Mouse (Mus musculus) heart, embryonic 14.5 days (tissue): ENCODE measurements at regions not wholly inside any gene's neighbourhood (a gene's known extent, or its start where the extent isn't known, plus 50 kb on each side); places are given as distances from the start of the nearest gene placed in this dataset.
A peak's percentile ranks its signal among the peaks of the same experiment; 100 is the strongest.

ENCODE experiments used
- ATAC-seq: fragments of 200-750 bp; cut with Nextera tagmentation; 2 replicates; pipeline ENCODE4 v1.8.0; 2017; ENCODE audit warnings: low read depth, moderate TSS enrichment; ENCODE audit not compliant: insufficient number of reproducible peaks, insufficient read depth, low FRiP score
- H3K27ac ChIP-seq, 2 experiments: fragments of 200-500 bp in 1 of 2; fragments of 300-500 bp in 1 of 2; sonication (generic) in 1 of 2; replicated peaks in 1 of 2; 2 replicates each; pipeline ENCODE4 v1.5.1; 2012 to 2014; ENCODE audit warnings: low read depth in 2 of 2, low read length in 2 of 2, control low read depth in 1 of 2, mild to moderate bottlenecking in 1 of 2, mixed read lengths in 1 of 2; ENCODE audit not compliant: control insufficient read depth in 1 of 2, insufficient read depth in 1 of 2
- H3K27me3 ChIP-seq: fragments of 300-500 bp; sonication (generic); 2 replicates; pipeline ENCODE4 v1.6.1; 2014; ENCODE audit warnings: mild to moderate bottlenecking, low read length, control low read depth; ENCODE audit not compliant: control insufficient read depth, insufficient read depth
- H3K36me3 ChIP-seq: fragments of 300-500 bp; sonication (generic); 2 replicates; pipeline ENCODE4 v1.6.1; 2014; ENCODE audit warnings: mild to moderate bottlenecking, control low read depth, low read length, mixed read lengths; ENCODE audit not compliant: control insufficient read depth, insufficient read depth
- H3K4me1 ChIP-seq, 2 experiments: fragments of 200-500 bp in 1 of 2; fragments of 300-500 bp in 1 of 2; sonication (generic) in 1 of 2; 2 replicates each; pipeline ENCODE4 v1.6.1; 2012 to 2014; ENCODE audit warnings: low read length in 2 of 2, control low read depth in 1 of 2, mixed read lengths in 1 of 2; ENCODE audit not compliant: control insufficient read depth in 2 of 2, insufficient read depth in 2 of 2
- H3K4me2 ChIP-seq: fragments of 300-500 bp; sonication (generic); 2 replicates; pipeline ENCODE4 v1.6.1; 2014; ENCODE audit warnings: mild to moderate bottlenecking, low read length
- H3K4me3 ChIP-seq, 2 experiments: fragments of 200-500 bp in 1 of 2; fragments of 300-500 bp in 1 of 2; sonication (generic) in 1 of 2; 2 replicates each; pipeline ENCODE4 v1.5.1; 2012 to 2014; ENCODE audit warnings: low read length in 2 of 2, mild to moderate bottlenecking in 2 of 2, control low read depth in 1 of 2, low read depth in 1 of 2, moderate library complexity in 1 of 2; ENCODE audit not compliant: control insufficient read depth in 1 of 2, insufficient read depth in 1 of 2
- H3K9ac ChIP-seq: fragments of 300-500 bp; sonication (generic); 2 replicates; pipeline ENCODE4 v1.6.1; 2014; ENCODE audit warnings: mild to moderate bottlenecking, low read length
- H3K9me3 ChIP-seq: fragments of 300-500 bp; sonication (generic); 2 replicates; pipeline ENCODE4 v1.6.1; 2016; ENCODE audit warnings: low read length, control low read depth; ENCODE audit not compliant: control insufficient read depth
- WGBS: fragments of 180-500 bp; shearing (Covaris S2); extraction: QIAGEN DNeasy Blood & Tissue Kit; methylation state at CpG from one replicate; pipeline ENCODE4 v1.1.7; 2014; 5-methylcytosine and 5-hydroxymethylcytosine counted together

DNA sequence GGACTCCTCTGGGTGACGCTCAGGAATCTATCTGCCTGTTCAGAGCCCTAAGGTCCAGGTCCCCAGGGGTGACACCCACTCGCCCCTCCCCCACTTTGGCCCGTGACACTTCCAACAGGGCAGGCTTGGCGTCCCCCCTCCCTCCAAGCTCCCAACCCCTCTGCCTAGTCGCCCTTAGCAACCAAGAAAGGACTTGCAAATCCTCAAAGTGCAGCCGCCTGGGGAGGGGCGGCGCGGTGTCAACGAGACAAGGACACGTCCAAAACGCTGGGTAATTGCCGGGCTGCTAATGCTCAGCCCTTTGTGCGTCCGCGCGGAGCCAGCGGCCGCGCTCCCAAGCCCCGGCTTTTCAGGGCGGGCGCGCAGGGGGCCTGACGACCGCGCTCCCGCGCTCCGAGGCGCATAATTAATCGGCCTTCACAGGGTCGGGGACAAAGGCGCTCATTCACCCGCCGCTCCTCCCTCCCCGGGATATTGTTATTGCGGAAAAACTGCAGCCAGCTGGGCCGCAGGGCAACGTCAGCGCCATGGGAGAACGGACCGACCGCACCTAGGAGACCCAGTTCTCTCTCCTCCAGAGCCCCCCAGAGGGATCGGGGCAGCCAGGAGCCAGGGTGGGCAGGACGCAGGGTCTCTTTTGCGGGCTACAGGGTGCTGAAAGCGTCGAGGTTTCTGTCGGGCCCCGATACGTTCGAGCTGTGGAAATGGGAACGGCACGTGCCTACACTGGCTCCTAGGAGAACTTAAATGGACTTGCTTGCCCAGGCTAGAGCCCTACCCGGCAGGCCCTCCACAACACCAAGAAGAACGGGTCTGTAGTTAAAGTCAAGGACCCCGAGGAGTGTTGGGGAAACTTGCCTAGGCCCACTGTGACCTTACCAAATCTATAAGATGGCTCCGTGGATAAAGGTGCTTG, 91.1 kb downstream of the Zfp36l2 start:
- Histone ChIP-seq H3K36me3 (no peaks in the 10 kb centered on the region), H3K27me3 (no peaks in the 10 kb centered on the region), H3K4me3 (peak overlapping the region; percentile 38 to 43), H3K9ac (peak overlapping the region; percentile 76), H3K9me3 (no peaks in the 10 kb centered on the region), H3K27ac (no peak overlapping the region; a peak in 1 of 4 replicates), H3K4me1 (peaks cover 19 to 21% of the 10 kb centered on the region in 2 experiments), H3K4me2 (peak overlapping the region; percentile 90)
- 0 out of 2 replicates have a peak, but pooled peaks have one; percentile 42 for ATAC-seq
- 6% methylated on average over 59 of the region's 59 CpGs for WGBS

DNA sequence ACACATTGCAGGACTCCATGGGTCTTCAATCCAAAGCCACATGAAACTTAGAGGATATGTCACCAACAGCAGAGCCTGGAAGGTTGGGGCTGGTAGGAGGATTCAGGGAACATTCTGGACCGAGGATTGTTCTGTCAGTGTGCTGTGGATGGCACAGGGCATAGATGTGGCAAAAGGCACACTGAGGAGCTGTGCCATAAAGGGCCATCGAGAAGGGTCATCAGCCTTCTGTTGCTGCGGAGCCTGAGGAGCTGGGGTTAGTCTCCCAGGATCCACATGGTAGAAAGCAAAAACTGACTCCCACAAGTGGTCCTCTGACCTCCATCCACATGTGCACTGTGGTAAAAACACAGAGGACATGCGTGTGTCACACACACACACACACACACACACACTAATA, 91.9 kb downstream of the Zfp36l2 start:
- H3K4me1 ChIP-seq = peaks cover 19 to 20% of the 10 kb centered on the region in 2 experiments
- 61% methylated on average over 4 of the region's 4 CpGs for WGBS
- H3K9ac ChIP-seq = no peak overlapping the region
- H3K4me3 ChIP-seq = no peak overlapping the region
- 0 out of 4 replicates have a peak overlapping the region, but pooled peaks of 1 of the 2 experiments have one; percentile 9 for H3K27ac ChIP-seq
- H3K9me3 ChIP-seq = no peaks in the 10 kb centered on the region
- no peaks in the 10 kb centered on the region for H3K36me3 ChIP-seq
- ATAC-seq = no peak
- no peaks in the 10 kb centered on the region for H3K27me3 ChIP-seq
- peak overlapping the region; percentile 90 for H3K4me2 ChIP-seq

DNA sequence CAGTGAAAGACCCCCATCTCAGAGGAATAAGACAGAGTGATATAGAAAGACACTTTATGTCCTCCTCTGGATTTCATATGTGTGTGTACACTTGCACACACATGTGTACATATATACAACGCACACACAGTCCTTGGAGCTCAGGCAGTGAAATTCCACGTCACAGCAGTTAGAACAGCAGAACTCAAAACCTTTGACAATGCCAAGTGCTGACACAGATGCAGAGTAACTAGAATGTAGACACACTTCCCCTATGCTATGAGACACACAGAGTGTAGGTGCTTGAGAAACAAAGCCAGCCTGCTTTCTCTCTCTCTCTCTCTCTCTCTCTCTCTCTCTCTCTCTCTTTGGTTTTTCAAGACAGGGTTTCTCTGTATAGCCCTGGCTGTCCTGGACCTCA, 92.7 kb downstream of the Zfp36l2 start:
- H3K9me3 ChIP-seq = no peaks in the 10 kb centered on the region
- no peak for ATAC-seq
- no peaks in the 10 kb centered on the region for H3K27me3 ChIP-seq
- H3K4me2 ChIP-seq = no peak overlapping the region
- no peak overlapping the region for H3K9ac ChIP-seq
- 87% methylated on average over 2 of the region's 2 CpGs for WGBS
- H3K27ac ChIP-seq = no peak overlapping the region
- H3K4me3 ChIP-seq = no peak overlapping the region
- peaks cover 12 to 13% of the 10 kb centered on the region in 2 experiments for H3K4me1 ChIP-seq
- no peaks in the 10 kb centered on the region for H3K36me3 ChIP-seq

DNA sequence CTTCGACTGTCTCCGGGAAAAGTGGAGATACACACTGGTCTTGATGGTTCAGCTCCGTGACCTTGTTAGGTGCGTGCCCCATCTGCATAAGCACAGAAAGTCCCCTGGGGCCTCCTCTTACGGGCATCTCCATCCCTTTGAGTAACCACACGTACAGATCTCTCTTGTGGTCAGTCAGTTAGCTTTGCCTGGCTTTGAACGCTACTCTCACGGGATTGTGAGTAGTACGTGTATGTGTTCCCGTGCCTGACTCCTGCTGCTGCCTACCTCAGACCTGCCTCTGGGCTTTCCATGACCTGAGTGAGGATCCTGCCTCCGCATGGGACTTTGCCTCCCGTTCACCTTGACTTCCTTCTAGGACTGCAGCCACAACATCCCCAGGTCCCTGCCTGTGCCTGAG, 101.4 kb downstream of the Zfp36l2 start:
- no peaks in the 10 kb centered on the region for H3K27me3 ChIP-seq
- WGBS = 84% methylated on average over 12 of the region's 12 CpGs
- peak overlapping the region; percentile 71 to 77 for H3K27ac ChIP-seq
- no peaks in the 10 kb centered on the region for H3K36me3 ChIP-seq
- no peak overlapping the region for H3K9ac ChIP-seq
- no peaks in the 10 kb centered on the region for H3K9me3 ChIP-seq
- no peak overlapping the region for H3K4me3 ChIP-seq
- peaks cover 44 to 46% of the 10 kb centered on the region in 2 experiments for H3K4me1 ChIP-seq
- no peak overlapping the region for H3K4me2 ChIP-seq
- ATAC-seq = no peak

DNA sequence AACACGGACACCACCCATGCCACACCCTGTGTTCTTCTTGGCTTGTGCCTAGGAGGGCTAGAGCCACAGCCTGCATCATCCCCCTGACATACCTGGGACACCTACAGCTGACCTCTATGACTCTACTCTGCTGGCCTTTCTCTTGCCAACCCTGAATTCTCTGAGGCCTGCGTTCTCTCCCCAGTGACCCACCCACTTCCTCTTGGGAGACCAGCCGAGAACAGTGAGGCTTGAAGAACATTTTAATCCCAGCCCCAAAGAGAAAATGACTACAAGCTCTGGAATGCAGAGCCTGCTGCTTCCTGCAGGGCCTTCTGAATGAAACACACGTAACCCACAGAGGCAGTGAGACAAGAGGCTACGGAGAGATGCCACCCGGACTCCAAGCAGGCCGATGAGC, 102.0 kb downstream of the Zfp36l2 start:
- 14% methylated on average over 7 of the region's 7 CpGs for WGBS
- Histone ChIP-seq H3K4me3 (no peak overlapping the region), H3K4me2 (no peak overlapping the region), H3K9ac (peak overlapping the region; percentile 44; the same call in 1 of the 2 replicates), H3K4me1 (peaks cover 44 to 46% of the 10 kb centered on the region in 2 experiments), H3K9me3 (no peaks in the 10 kb centered on the region), H3K27ac (peak overlapping the region; percentile 71 to 77), H3K27me3 (no peaks in the 10 kb centered on the region), H3K36me3 (no peaks in the 10 kb centered on the region)
- ATAC-seq = no peak

DNA sequence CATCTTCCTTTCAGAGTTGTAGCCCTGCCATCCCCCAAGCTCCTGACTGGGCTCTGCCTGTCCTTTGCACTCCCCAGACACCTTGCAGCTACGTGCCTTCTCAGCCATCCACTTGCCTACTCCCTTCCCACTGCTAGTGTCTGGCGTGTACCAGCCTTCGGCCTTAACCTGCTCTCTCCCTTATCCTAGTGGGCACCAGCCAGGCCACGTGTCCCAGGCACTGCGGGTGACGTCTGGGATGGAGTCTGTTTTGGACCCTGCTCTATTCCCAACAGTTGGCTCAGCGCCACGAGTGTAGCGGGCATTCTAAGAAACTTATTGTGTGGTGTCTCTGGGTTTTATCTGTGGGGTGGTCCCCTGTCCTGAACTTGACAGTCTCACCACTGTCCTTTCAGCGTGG, 102.5 kb downstream of the Zfp36l2 start:
- H3K9ac ChIP-seq = no peak overlapping the region
- no peaks in the 10 kb centered on the region for H3K9me3 ChIP-seq
- no peaks in the 10 kb centered on the region for H3K27me3 ChIP-seq
- H3K4me1 ChIP-seq = peaks cover 44 to 46% of the 10 kb centered on the region in 2 experiments
- H3K4me3 ChIP-seq = no peak overlapping the region
- H3K36me3 ChIP-seq = no peaks in the 10 kb centered on the region
- peak overlapping the region; percentile 70 to 77 for H3K27ac ChIP-seq
- 0 out of 2 replicates have a peak, but pooled peaks have one; percentile 24 for ATAC-seq
- no peak overlapping the region for H3K4me2 ChIP-seq
- WGBS = 62% methylated on average over 10 of the region's 10 CpGs

DNA sequence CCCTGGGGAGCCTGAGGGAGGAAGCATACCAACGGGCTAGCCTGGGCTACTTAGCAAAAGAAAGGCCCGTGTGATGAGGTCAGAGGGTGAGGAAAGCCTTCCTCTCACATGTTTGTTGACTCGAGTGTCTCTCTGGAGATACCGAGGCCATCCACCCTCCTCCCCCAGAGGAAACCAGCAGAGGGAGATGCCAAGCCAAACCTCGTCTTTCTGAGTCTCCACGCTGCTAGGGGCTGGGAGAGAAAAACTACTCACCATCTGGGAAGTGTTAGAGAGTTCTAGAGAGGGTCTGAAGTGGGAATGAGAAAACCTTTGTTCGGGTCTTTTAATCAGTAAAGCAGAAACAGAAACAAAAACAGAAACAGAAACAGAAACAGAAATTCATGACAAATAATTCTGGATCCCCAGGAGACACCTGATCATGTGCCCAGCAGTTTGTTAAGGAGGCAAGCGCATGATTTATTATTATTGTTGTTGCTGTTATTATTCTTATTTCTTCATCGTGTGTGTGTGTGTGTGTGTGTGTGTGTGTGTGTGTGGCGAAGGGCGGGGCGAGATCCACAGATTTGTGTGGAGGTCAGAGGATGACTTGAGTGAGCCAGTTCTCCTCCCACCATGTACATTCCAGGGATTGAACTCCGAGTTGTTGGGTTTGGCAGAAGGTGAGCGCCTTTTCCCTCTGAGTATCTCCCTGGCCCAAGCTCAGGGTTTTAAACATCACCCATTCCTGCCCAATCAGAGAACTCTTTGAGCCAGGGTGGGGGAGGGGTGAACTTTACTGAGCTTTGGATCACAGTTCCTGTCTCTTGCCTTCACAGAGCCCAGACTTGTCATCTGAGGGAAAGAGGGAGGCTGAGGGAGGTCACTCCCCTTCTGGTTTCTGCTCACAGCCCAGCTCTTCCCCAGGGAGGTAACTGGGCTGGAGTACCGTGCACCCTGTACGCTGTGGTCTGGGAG, 104.2 kb downstream of the Zfp36l2 start:
- Histone ChIP-seq H3K4me1 (peaks cover 44 to 46% of the 10 kb centered on the region in 2 experiments), H3K4me2 (no peak overlapping the region), H3K4me3 (no peak overlapping the region), H3K9me3 (no peaks in the 10 kb centered on the region), H3K27me3 (no peaks in the 10 kb centered on the region), H3K9ac (peak overlapping the region; percentile 34; the same call in 1 of the 2 replicates), H3K36me3 (no peaks in the 10 kb centered on the region), H3K27ac (peak overlapping the region in 1 of 2 experiments; percentile 56; a peak in 2 of 4 replicates)
- WGBS = 56% methylated on average over 16 of the region's 16 CpGs
- peak; percentile 41 for ATAC-seq
